Mouse (Mus musculus): ENCODE results near the gene Arglu1. TPM values are rescaled to one million over a fixed set of nuclear protein-coding genes. Genes with fewer than 3 reads are reported as not detected.
A peak's percentile ranks its signal among the peaks of the same experiment; 100 is the strongest.

The Arglu1 gene
- polyA plus RNA-seq, 2 experiments: 146 to 197 TPM

DNA sequence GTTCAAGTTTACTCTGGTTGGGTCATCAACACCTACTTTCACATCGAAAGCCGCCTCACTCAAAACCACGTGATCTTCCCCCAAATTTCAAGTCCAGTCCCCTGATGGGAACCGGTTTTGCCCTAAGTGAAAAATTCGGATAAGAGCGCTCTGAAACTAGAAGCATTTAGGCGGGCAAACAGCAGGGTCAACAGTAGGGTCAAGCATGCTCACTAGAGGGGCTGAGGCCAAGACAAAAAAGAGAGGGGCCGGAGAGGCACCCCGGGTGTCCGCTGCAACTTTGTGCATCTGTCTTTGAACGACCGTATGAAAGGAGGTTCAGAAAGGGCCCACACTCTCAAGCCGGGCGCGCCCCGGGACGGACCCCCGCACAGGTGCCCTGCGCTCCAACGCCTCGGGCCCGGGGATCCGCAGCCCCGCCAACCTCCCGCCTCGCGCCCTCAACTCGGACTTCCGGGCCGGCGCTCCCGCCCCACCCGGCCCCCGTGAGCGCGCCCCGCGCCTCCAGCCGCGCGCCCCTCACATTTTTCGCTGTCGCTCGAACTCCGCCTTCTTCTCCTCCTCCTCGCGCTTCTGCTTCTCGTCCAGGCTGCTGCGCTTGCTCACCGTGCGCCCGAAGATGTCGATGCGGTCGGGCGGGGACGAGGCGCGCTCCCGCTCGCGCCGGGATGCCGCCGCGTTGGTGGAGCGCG is 721 bp downstream of the Arglu1 start:
- peak; percentile 70 for ATAC-seq (ENCODE audit: low FRiP score, low read depth)
- H3K27ac ChIP-seq (replicated peaks; ENCODE audit: low read depth, low read length): peak overlapping the region; percentile 98
- H3K4me2 ChIP-seq (replicated peaks; ENCODE audit: low read depth, low read length, severe bottlenecking): peak overlapping the region; percentile 77
- no peaks in the 10 kb centered on the region for H3K27me3 ChIP-seq (ENCODE audit: control insufficient read depth, insufficient read depth, low read length)
- peak; percentile 60; the same call in 1 of the 2 replicates for TF ChIP-seq POLR2A (IDR thresholded peaks at IDR 0.05; ENCODE audit: borderline replicate concordance, extremely low read depth, insufficient read depth, insufficient read length)
- H3K36me3 ChIP-seq (ENCODE audit: control insufficient read depth, insufficient read depth, low read length): no peaks in the 10 kb centered on the region
- peak overlapping the region; percentile 100 for H3K9ac ChIP-seq (ENCODE audit: low read depth, low read length, severe bottlenecking)
- H3K4me1 ChIP-seq (ENCODE audit: control insufficient read depth, insufficient read depth, low read length): peaks cover 37% of the 10 kb centered on the region
- DNase-seq (ENCODE audit: low spot score): peak; percentile 43
- WGBS: 1% methylated on average over 44 of the region's 68 CpGs
- H3K9me3 ChIP-seq (ENCODE audit: control insufficient read depth, low read length): no peaks in the 10 kb centered on the region
- H3K4me3 ChIP-seq (replicated peaks; ENCODE audit: low read length): peak overlapping the region; percentile 87

DNA sequence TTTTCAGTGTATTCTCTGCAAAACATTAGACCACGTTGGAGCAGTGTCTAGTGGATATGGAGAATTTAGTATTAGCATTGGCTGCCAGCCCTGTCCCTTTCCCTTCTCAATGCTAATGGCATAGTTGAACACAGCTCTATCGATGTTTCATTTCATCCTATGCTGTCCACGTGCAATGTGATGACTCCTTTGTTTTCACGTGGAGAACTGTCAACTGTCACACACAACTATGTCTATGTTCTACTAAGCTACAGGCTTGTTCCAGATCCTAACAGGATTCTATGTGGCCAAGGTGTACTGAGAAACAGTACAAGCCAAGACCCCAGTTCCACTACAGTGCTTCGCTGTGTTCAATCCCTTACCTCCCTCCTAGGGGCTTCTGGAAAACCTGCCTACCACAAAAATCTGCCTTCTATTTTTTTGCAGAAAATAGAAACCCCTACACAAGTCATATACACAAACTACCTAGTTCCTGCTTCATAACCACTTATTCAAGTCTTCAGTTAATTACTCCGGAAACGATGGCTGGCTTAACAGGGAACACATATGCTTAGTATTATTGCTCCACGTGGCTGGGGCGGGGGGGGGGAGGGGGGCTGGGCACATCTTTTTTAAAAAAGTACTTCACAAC is 1.4 kb downstream of the Arglu1 start:
- peak overlapping the region; percentile 100 for H3K9ac ChIP-seq (ENCODE audit: low read depth, low read length, severe bottlenecking)
- peak overlapping the region; percentile 77 for H3K4me2 ChIP-seq (replicated peaks; ENCODE audit: low read depth, low read length, severe bottlenecking)
- DNase-seq (ENCODE audit: low spot score) (no peak), ATAC-seq (ENCODE audit: low FRiP score, low read depth) (no peak)
- no peak for TF ChIP-seq POLR2A (IDR thresholded peaks at IDR 0.05; ENCODE audit: borderline replicate concordance, extremely low read depth, insufficient read depth, insufficient read length)
- peak overlapping the region; percentile 87 for H3K4me3 ChIP-seq (replicated peaks; ENCODE audit: low read length)
- H3K4me1 ChIP-seq (ENCODE audit: control insufficient read depth, insufficient read depth, low read length): peaks cover 39% of the 10 kb centered on the region
- no peak overlapping the region for H3K27ac ChIP-seq (replicated peaks; ENCODE audit: low read depth, low read length)
- no peaks in the 10 kb centered on the region for H3K36me3 ChIP-seq (ENCODE audit: control insufficient read depth, insufficient read depth, low read length)
- no peaks in the 10 kb centered on the region for H3K27me3 ChIP-seq (ENCODE audit: control insufficient read depth, insufficient read depth, low read length)
- WGBS: 12% methylated on average over 9 of the region's 9 CpGs
- H3K9me3 ChIP-seq (ENCODE audit: control insufficient read depth, low read length): no peaks in the 10 kb centered on the region

DNA sequence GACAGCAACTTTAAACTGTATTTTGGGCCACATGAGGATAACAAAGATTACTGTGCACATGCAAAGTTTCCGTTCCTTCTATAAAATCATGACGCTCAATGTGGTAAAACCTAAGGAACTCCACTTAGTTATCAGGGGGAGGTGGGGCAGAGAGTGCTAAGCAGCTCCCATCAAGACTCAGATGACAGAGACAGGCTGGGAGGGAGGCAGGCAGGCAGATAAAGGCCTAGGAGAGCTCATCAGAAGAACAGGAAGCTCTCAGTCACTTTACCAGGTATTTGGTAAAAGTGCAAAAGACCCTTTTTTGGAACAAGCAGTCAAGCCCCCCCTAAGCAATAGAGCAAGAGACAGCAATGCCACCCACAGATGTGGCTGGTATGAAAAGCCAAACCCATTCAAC is 4.8 kb downstream of the Arglu1 start:
- no peak for TF ChIP-seq POLR2A (IDR thresholded peaks at IDR 0.05; ENCODE audit: borderline replicate concordance, extremely low read depth, insufficient read depth, insufficient read length)
- no peak overlapping the region for H3K27ac ChIP-seq (replicated peaks; ENCODE audit: low read depth, low read length)
- no peak overlapping the region for H3K4me2 ChIP-seq (replicated peaks; ENCODE audit: low read depth, low read length, severe bottlenecking)
- no peaks in the 10 kb centered on the region for H3K27me3 ChIP-seq (ENCODE audit: control insufficient read depth, insufficient read depth, low read length)
- no peak overlapping the region for H3K9ac ChIP-seq (ENCODE audit: low read depth, low read length, severe bottlenecking)
- no peaks in the 10 kb centered on the region for H3K9me3 ChIP-seq (ENCODE audit: control insufficient read depth, low read length)
- WGBS: 46% methylated on average over 2 of the region's 2 CpGs
- DNase-seq (ENCODE audit: low spot score) (no peak), ATAC-seq (ENCODE audit: low FRiP score, low read depth) (no peak)
- H3K4me3 ChIP-seq (replicated peaks; ENCODE audit: low read length): no peak overlapping the region
- peaks cover 37% of the 10 kb centered on the region for H3K4me1 ChIP-seq (ENCODE audit: control insufficient read depth, insufficient read depth, low read length)
- H3K36me3 ChIP-seq (ENCODE audit: control insufficient read depth, insufficient read depth, low read length): peaks cover 31% of the 10 kb centered on the region

DNA sequence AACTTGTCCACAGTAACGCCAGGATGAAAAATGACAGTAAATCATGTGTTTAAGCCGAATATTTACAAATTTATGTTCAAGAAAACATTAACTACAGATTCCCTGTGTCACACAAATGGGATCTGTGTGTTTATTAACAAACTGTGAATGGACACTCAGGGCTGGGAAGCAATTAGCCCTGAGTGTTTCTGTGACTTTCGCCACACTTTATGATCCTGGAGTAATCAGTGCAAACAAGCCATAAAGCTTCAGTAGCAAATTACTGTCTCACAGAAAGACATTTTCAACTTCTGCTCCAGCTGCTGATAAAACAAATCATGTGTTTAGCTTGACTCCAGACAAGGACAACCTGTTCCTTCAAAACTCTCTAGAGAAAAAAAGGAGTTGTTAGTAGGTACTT is 7.6 kb downstream of the Arglu1 start:
- no peak overlapping the region for H3K9ac ChIP-seq (ENCODE audit: low read depth, low read length, severe bottlenecking)
- no peak for DNase-seq (ENCODE audit: low spot score)
- no peak overlapping the region for H3K4me2 ChIP-seq (replicated peaks; ENCODE audit: low read depth, low read length, severe bottlenecking)
- no peaks in the 10 kb centered on the region for H3K27me3 ChIP-seq (ENCODE audit: control insufficient read depth, insufficient read depth, low read length)
- no peaks in the 10 kb centered on the region for H3K9me3 ChIP-seq (ENCODE audit: control insufficient read depth, low read length)
- WGBS: 68% methylated on average over 3 of the region's 3 CpGs
- no peak overlapping the region for H3K27ac ChIP-seq (replicated peaks; ENCODE audit: low read depth, low read length)
- H3K4me3 ChIP-seq (replicated peaks; ENCODE audit: low read length): no peak overlapping the region
- peaks cover 23% of the 10 kb centered on the region for H3K4me1 ChIP-seq (ENCODE audit: control insufficient read depth, insufficient read depth, low read length)
- no peak for ATAC-seq (ENCODE audit: low FRiP score, low read depth)
- no peak for TF ChIP-seq POLR2A (IDR thresholded peaks at IDR 0.05; ENCODE audit: borderline replicate concordance, extremely low read depth, insufficient read depth, insufficient read length)
- peaks cover 54% of the 10 kb centered on the region for H3K36me3 ChIP-seq (ENCODE audit: control insufficient read depth, insufficient read depth, low read length)

DNA sequence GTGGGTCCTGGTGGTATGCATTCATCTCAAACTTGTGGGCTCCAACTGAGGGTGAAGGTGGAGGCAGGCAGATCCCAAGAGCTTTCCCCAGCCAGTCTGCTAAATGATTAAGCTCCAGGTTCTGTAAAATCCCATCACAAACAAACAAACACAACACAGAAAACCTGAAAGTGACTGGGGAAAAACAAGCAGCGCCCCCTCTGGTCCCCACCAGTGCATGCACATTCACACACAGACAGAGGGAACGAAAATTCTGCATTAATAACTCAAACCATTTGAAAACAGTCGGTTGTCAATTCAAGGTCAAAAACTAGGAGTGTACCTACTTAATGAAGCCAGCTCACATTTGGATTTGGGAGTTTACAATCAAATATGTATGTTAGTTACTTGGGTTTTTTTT is 12.1 kb downstream of the Arglu1 start:
- H3K4me1 ChIP-seq (ENCODE audit: control insufficient read depth, insufficient read depth, low read length): no peaks in the 10 kb centered on the region
- H3K36me3 ChIP-seq (ENCODE audit: control insufficient read depth, insufficient read depth, low read length): peaks cover 78% of the 10 kb centered on the region
- ATAC-seq (ENCODE audit: low FRiP score, low read depth): no peak

More for the DNA sequence above, 12.1 kb downstream of the Arglu1 start:
- Histone ChIP-seq H3K4me3 (replicated peaks; ENCODE audit: low read length) (no peak overlapping the region), H3K27ac (replicated peaks; ENCODE audit: low read depth, low read length) (no peak overlapping the region), H3K27me3 (ENCODE audit: control insufficient read depth, insufficient read depth, low read length) (no peaks in the 10 kb centered on the region), H3K4me2 (replicated peaks; ENCODE audit: low read depth, low read length, severe bottlenecking) (no peak overlapping the region), H3K9me3 (ENCODE audit: control insufficient read depth, low read length) (no peaks in the 10 kb centered on the region), H3K9ac (ENCODE audit: low read depth, low read length, severe bottlenecking) (no peak overlapping the region)
- WGBS: 91% methylated on average over 3 of the region's 3 CpGs
- no peak for TF ChIP-seq POLR2A (IDR thresholded peaks at IDR 0.05; ENCODE audit: borderline replicate concordance, extremely low read depth, insufficient read depth, insufficient read length)
- no peak for DNase-seq (ENCODE audit: low spot score)

All from limb, embryonic 14.5 days (tissue).